Mouse (Mus musculus): Measurements from ENCODE around the gene Gm5447.
A peak's percentile ranks its signal among the peaks of the same experiment; 100 is the strongest.

The Gm5447 gene

DNA sequence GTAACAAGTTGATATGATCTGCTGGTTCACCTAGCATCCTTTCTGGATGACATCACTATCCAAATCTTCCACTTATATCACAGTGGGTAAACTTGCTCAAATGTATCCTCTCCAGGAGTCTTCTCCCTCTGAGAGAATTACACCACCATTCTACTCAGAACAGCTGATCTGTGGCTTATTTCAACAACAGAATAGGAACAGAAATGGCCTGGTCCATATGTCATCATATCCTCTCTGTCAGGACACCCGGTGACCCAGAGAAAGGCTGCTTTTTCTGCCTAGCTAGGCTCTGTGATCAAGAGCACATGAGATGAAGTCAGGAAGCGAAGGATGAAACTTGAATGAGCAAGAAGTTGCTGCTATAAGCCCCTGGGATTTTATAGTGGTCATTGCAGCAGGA lies 13.7 kb downstream of the Gm5447 start:
- DNase-seq = no peak

DNA sequence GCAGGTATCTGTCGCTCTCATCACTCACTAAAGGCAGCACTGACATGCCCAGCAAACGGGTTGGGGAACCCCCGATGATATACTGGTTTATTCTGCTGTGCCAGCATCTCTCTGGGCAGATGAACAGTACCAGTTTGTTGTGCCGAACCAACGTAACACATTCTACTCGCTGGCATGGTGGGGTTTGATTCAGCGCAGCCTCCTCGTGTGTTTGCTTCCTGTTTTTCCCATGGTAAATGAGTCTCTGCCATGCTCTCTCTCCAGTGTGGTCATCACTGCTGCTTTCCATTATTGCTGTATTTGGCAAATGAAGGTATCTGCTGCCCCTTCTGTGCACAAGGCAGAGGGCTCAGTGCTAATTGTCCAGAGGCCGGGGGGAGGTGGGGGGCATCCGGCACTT lies 15.7 kb downstream of the Gm5447 start:
- no peak for DNase-seq

DNA sequence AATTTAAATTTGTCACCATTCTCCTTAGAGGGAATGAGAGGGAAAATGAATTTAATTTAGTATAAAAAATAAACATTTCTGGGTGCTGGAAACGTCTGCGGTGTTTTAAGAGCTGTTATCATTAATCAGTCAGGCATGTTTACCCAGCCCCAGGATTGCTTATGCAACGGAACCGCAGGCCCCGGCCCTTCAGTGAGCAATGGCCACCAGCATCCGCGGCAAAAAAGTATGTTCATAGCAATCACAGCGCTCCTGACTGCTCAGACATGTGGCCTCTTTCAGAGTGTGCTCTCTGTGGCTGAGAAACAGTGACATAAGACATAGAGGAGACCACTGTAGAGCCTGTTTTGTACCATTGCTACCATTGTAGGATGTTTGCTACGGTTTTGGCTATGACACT lies 16.2 kb downstream of the Gm5447 start:
- no peak for DNase-seq

DNA sequence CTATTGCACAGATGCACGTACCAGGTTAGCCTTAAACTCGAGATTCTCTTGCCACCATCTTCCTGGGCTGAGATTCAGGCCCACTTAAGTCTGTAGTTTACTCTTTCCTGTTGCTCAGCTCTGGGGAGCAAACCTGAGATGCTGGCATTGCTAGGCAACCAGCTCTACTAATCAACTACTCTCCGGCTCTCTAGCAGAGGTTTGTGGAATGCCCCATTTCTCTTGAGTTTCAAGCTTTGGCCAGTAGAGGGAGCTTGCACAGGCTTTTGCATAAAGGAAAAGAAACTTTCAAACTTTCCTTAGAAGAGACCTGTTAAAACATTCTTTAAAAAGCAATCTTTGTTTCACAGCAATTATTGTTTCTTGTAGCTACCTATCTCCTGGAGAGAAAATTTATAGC lies 19.8 kb downstream of the Gm5447 start:
- peak; percentile 85 for DNase-seq

DNA sequence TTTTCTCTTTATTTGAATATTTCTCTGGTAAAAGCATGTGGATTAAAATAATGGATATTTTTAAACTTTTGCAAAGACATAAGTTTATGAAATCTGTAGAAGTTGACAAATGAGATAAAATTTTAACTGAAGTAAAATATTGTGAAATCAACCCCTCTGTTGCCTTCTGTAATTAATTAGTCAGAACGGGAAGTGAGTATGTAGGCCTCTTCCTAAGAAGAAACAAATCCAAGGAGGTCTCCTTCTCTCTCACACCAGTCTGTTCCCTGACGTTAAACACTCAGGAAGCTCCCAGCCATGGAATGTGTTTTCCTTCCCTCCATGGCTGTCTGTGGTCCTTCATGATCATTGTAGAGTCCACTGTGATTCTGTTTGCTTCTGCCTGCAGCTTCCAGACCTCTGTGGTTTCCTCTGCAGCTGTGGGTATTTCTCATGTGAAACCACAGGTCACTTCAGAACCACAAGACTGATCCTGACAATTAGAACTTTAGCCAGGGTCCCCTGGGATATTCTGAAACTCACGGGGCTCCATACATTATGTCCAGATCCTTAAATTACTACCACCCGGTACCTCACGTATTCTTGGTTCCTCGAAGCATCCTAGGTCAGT lies 20.4 kb downstream of the Gm5447 start:
- no peak for DNase-seq

DNA sequence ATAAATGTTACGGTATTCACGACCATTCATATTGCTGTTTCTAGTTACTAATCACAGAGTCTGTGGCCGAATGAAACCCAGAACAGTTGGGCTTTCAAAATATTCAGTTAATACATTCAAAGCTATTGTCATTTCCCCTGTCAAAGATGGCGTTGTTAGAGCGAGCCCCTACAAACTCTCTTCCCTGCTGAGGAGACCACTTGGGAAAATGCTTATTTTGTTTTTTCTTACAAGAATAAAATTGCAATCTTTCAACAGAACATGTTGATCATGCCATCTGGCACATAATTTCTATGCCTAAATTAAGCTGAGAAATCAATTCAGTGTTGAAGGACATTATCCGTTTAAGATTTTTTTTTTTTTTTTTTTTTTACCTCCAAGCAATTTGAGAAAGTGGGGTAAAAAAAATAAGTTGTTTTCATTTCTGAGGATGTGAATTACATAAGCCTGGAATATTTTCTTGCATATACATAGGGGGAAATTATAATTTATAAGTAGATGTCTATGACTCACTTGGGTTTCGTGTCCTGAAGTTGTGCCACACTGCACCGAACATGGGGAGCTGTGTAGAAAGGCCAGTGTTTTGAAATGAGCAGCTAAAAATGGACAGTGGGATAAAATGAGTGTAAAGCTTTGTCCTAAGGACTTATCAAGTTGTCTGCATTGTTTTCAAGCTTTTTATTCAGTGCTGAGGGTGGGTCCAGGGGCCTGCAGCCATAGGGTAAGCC lies 23.7 kb downstream of the Gm5447 start:
- DNase-seq = no peak

DNA sequence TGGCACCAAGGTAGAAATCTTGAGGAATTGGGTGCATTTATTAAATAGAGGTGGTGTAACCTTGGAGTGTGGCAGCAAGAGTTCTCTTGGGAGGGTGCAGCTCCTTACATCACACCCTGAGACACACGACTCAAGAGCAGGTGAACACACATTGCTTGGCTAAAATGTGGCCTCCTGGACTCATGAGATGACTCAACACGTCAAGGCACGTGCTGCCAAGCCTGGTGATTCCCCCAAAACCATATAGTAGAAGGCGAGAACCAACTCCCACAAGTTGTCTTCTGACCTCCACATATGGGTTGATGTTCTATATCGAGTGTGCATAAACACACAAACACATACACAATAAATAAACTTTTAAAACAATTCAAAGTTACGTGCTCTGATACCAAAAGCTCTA lies 25.8 kb downstream of the Gm5447 start:
- no peak for DNase-seq

DNA sequence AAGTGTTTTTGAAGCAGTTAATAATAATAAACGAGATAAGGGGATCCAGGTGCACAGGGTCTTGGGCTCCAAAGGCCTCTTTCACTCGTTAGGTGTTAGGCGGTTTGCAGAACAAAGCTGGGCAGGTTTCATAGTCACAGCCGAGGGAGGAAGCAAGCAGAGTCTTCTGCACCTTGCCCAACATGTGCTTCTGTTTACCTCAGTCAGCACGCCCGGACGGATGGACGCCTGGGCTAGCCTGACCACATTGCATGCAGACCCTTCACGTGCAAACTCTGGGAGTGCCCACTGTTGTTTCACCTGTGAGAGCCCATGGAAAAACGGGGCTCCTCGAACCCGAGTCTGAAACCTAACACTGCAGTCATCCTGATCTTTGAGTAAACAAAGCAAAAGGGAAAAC lies 30.5 kb downstream of the Gm5447 start:
- DNase-seq = peak; percentile 12

DNA sequence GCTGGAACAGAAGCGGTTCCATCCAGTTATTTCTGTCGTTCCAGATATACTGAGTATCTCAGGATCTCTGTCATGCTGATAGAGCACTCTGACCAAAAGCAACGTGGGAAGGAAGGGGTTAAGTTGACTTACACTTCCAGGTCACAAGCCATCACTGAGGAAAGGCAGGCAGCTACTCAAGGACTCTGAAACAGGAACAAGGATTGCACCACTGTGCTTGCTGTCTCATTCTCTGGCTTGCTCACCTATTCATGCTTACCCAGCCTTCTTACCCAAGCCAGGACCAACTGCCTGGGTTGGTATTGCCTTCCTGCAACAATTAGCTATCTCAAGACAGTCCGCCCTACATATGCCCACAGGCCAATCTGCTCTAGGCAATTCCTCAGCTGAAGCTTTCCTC lies 31.0 kb downstream of the Gm5447 start:
- DNase-seq = no peak

DNA sequence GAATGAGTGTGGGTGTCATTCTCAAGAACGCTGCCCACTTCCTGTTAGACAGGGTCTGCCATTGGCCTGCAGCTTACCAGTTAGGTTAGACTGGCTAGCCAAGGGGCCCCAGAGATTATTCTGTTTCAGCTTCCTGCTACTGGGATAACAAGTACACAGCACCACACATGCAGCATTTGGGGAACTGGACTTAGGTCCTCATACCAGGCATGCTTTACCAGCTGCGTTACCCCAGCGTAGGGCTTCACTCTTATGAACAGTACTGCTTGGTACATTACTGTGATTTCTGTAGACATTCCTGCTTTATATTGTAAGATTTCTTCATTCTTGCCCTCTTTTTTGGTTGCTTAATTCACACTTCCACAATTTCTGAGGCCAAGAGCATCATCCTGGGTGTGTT lies 43.5 kb downstream of the Gm5447 start:
- no peak for DNase-seq

DNA sequence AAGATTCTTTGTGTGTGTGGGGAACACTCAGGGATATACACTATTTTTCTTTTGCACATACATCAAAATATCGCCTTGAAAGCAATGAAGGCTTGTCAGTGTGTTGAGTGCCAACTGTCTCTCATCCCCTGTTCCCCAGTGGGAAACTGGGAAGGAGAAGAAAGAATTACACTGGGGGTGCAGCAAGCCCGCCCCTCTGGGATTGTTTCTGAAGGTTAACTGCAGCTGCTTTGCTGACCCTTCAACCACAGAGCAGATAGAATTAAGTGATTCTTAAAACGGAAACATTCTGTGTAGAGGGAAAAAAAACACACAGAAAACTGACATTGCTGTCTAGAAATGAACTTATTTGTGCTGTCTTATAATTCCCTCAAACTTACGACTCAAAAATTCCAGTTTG lies 47.5 kb downstream of the Gm5447 start:
- no peak for DNase-seq

DNA sequence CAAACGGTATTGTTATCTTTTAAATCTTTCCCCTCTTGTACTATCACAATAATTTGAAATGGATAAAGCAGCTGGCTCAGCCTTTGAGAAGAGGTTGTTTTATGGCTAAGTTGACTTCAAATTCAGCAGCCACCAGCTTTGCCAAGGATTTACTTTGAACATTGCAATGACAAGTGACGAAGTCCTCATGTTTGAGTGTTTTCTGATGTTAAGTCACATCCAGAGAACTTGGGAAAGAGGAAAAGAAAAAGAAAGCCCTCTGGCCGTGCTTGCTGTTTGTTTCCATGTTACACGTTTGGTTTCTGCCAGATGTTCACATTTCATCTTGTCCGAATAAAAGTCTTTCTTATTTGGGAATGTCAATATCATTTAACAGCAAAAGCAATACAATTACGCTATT lies 47.9 kb downstream of the Gm5447 start:
- DNase-seq = no peak

DNA sequence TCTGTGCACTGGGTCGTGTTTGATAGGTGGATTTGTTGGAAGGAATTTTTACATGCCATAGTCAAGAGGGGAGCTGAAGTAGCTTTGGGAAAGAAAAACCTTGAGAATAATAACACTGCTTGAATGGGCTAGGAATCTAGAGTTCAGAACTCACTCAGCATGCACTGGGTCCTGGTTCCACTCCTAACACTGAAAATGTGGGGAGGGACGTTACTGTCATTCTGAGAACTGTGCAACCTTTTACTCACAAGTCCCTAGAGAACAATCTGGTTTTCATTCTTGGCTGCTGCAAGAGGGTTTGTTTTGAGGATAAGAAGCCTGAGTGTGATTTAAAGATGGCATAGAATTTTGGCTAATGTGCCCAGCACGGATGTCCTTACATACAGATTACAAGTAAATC lies 49.7 kb downstream of the Gm5447 start:
- DNase-seq = no peak
